Mouse (Mus musculus) olfactory bulb, adult 2 months (tissue): ENCODE measurements around the gene Car10.

Experiments
- CTCF ChIP-seq: fragments of 200-500 bp; IDR thresholded peaks from 2 replicates; pipeline ENCODE4 v1.5.1; 2012; ENCODE audit warnings: low read depth, mild to moderate bottlenecking, low read length, moderate library complexity; ENCODE audit not compliant: insufficient read depth
- POLR2A ChIP-seq: fragments of 200-500 bp; IDR thresholded peaks from 2 replicates; pipeline ENCODE4 v1.6.1; 2012; ENCODE audit warnings: mild to moderate bottlenecking, low read depth, low read length, moderate library complexity; ENCODE audit not compliant: insufficient read depth

DNA sequence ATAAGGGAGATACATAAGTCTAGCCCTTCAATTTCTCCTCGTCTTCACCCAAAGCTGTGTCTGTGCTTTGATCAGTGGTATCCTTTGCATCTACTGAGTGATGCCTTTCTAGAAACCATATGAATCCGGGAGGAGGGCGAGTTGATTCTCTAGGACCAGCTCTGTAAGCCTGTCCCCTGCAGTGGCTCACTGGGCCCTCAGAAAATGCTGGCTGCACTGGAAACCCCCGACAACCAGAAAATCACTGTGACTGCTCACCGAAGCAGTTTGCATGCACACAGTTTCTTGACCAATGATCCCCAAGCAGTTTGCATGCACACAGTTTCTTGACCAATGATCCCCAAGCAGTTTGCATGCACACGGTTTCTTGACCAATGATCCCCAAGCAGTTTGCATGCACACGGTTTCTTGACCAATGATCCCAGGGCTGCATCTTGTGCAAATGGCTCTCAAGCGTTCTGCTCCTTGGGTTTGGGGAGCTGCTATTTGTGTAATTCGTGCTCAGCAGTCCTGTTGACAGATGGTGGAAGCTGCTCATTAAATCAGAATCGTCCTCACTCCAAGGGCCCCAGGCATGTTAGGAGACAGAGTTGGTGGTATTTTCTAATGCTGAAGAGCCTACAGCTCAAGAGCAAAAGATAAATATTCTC is 23.1 kb downstream of the Car10 start:
- TF ChIP-seq CTCF: no peak
- TF ChIP-seq POLR2A: no peak
